21 mouse cellular contexts compared by ENCODE assay signal in the genomic region with DNA sequence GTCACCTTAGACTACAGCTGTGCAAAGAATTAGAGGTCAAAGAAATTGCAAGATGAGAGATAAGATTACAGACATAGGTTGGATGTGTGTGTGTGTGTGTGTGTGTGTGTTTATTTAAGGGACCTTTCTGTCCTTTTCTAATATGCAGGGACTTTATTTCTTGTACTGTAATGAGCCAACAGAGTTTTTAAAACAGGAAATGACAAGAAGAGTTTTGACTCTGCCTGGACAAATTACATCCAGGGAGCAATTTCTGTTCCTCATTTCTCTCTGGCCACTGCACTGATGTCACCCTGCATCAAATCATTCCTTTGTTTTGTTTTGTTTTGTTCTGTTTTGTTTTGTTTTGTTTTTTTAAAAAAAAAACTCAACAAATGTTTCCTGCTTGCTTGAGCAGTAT.
DNase-seq lines count a peak whose midpoint lies in the region; ATAC-seq and TF ChIP-seq lines count a peak whose summit lies in the region.
"Had no signal": no experiment of that assay in that cellular context is flagged by ENCODE, and none has a peak within 500 bp of the region (broad histone marks: within the 10 kb centered on the region; RNA-seq: fewer than 3 reads in every experiment).

No protein-coding gene starts in this region.

- H3K9me3 ChIP-seq in hindbrain, postnatal 0 days (ENCODE audit: low read length), result no peaks in the 10 kb centered on the region
- H3K9me3 ChIP-seq in heart, embryonic 10.5 days, result no peaks in the 10 kb centered on the region
- H3K9me3 ChIP-seq in stomach, postnatal 0 days (ENCODE audit: control insufficient read depth, low read length), result no peaks in the 10 kb centered on the region
- H3K9me3 ChIP-seq: embryonic facial prominence, embryonic 13.5 days; forebrain, embryonic 13.5 days; G1E; heart, embryonic 15.5 days had no signal

- H3K27ac ChIP-seq in liver, adult 2 months (replicated peaks; ENCODE audit: insufficient read depth, low read depth, low read length), result no peak overlapping the region
- peak overlapping the region; percentile 68 for H3K27ac ChIP-seq in macrophage
- no peak overlapping the region for H3K27ac ChIP-seq in hindbrain, postnatal 0 days
- H3K27ac ChIP-seq in heart, embryonic 10.5 days, result no peak overlapping the region
- H3K27ac ChIP-seq in stomach, postnatal 0 days (replicated peaks), result no peak overlapping the region
- H3K27ac ChIP-seq: embryonic facial prominence, embryonic 13.5 days; forebrain, embryonic 13.5 days; gastrocnemius, adult 2 months; heart, embryonic 15.5 days; hindbrain, embryonic 14.5 days had no signal

- no peak for TF ChIP-seq POLR2A in liver, adult 2 months (IDR thresholded peaks at IDR 0.05; ENCODE audit: extremely low read depth, insufficient read depth, low read length)

- H3K36me3 ChIP-seq in liver, adult 2 months (ENCODE audit: control insufficient read depth, insufficient read depth, low read length), result no peaks in the 10 kb centered on the region
- no peaks in the 10 kb centered on the region for H3K36me3 ChIP-seq in macrophage (ENCODE audit: inconsistent target)
- H3K36me3 ChIP-seq in splenic B cell, adult 2 months (ENCODE audit: control insufficient read depth, insufficient read depth, low read length, poor library complexity, severe bottlenecking), result no peaks in the 10 kb centered on the region
- no peaks in the 10 kb centered on the region for H3K36me3 ChIP-seq in hindbrain, postnatal 0 days (ENCODE audit: insufficient read depth, low read length)
- no peaks in the 10 kb centered on the region for H3K36me3 ChIP-seq in heart, embryonic 10.5 days
- H3K36me3 ChIP-seq in stomach, postnatal 0 days (ENCODE audit: control insufficient read depth, insufficient read depth, low read length), result no peaks in the 10 kb centered on the region
- H3K36me3 ChIP-seq: embryonic facial prominence, embryonic 13.5 days; G1E; heart, embryonic 15.5 days had no signal

- no peak overlapping the region for H3K4me3 ChIP-seq in liver, adult 2 months (ENCODE audit: insufficient read depth, low read depth, low read length)
- no peak overlapping the region for H3K4me3 ChIP-seq in macrophage (ENCODE audit: inconsistent target)
- no peak overlapping the region for H3K4me3 ChIP-seq in hindbrain, postnatal 0 days (ENCODE audit: low read length)
- no peak overlapping the region for H3K4me3 ChIP-seq in heart, embryonic 10.5 days
- H3K4me3 ChIP-seq in stomach, postnatal 0 days (ENCODE audit: low read depth, low read length), result no peak overlapping the region
- H3K4me3 ChIP-seq: embryonic facial prominence, embryonic 13.5 days; forebrain, embryonic 13.5 days; gastrocnemius, adult 2 months; heart, embryonic 15.5 days had no signal

- DNase-seq in liver, adult 2 months (ENCODE audit: extremely low read depth, low read depth, low spot score), result peak; percentile 3
- no peak for DNase-seq in liver
- peak; percentile 16 for DNase-seq in Muller cell, postnatal 12 days (ENCODE audit: inconsistent ontology term)
- DNase-seq in splenic B cell, adult 2 months (ENCODE audit: low read depth, low spot score), result peak; percentile 4
- DNase-seq in hindbrain, postnatal 0 days (ENCODE audit: low spot score), result no peak
- no peak for DNase-seq in heart, embryonic 10.5 days (ENCODE audit: low spot score)
- DNase-seq in stomach, postnatal 0 days (ENCODE audit: low spot score), result no peak
- DNase-seq: adrenal gland, postnatal 10 days; cerebellum, adult 11-12 months; cerebellum, adult 9-10 months; cerebellum, postnatal 25 days; gastrocnemius, adult 2 months; gastrocnemius, postnatal 36 days; heart, postnatal 14 days had no signal

- H3K79me2 ChIP-seq in liver, adult 2 months (ENCODE audit: control insufficient read depth, insufficient read depth, low read length), result no peaks in the 10 kb centered on the region
- H3K79me2 ChIP-seq in macrophage (ENCODE audit: inconsistent target), result no peaks in the 10 kb centered on the region

- H3K4me1 ChIP-seq in liver, adult 2 months (ENCODE audit: control insufficient read depth, insufficient read depth, low read length), result no peaks in the 10 kb centered on the region
- H3K4me1 ChIP-seq in hindbrain, postnatal 0 days (ENCODE audit: insufficient read depth, low read length), result no peaks in the 10 kb centered on the region
- no peaks in the 10 kb centered on the region for H3K4me1 ChIP-seq in heart, embryonic 10.5 days
- no peaks in the 10 kb centered on the region for H3K4me1 ChIP-seq in stomach, postnatal 0 days (replicated peaks; ENCODE audit: control insufficient read depth, insufficient read depth)
- H3K4me1 ChIP-seq: embryonic facial prominence, embryonic 13.5 days; forebrain, embryonic 13.5 days; heart, embryonic 15.5 days had no signal

- H3K4me2 ChIP-seq in hindbrain, postnatal 0 days (ENCODE audit: low read depth, low read length), result no peak overlapping the region
- H3K4me2 ChIP-seq in stomach, postnatal 0 days (replicated peaks; ENCODE audit: low read depth), result no peak overlapping the region
- H3K4me2 ChIP-seq: embryonic facial prominence, embryonic 13.5 days; forebrain, embryonic 13.5 days; heart, embryonic 11.5 days; heart, embryonic 15.5 days; hindbrain, embryonic 14.5 days had no signal

- H3K9ac ChIP-seq in liver, adult 2 months (ENCODE audit: low read depth, low read length), result no peak overlapping the region
- H3K9ac ChIP-seq in hindbrain, postnatal 0 days (replicated peaks; ENCODE audit: low read length), result no peak overlapping the region
- H3K9ac ChIP-seq in stomach, postnatal 0 days (ENCODE audit: low read length), result no peak overlapping the region
- H3K9ac ChIP-seq: embryonic facial prominence, embryonic 13.5 days; forebrain, embryonic 13.5 days; heart, embryonic 15.5 days; hindbrain, embryonic 14.5 days had no signal

- TF ChIP-seq EP300 in stomach, postnatal 0 days (optimal IDR thresholded peaks at IDR 0.05), result no peak

- H3K27me3 ChIP-seq in liver, adult 2 months (ENCODE audit: control insufficient read depth, insufficient read depth, low read length), result no peaks in the 10 kb centered on the region; the same call in 1 of the 2 replicates
- no peaks in the 10 kb centered on the region for H3K27me3 ChIP-seq in splenic B cell, adult 2 months (ENCODE audit: control insufficient read depth, insufficient read depth, low read length, poor library complexity, severe bottlenecking)
- H3K27me3 ChIP-seq in hindbrain, postnatal 0 days (ENCODE audit: insufficient read depth, low read length), result no peaks in the 10 kb centered on the region
- H3K27me3 ChIP-seq in heart, embryonic 10.5 days (ENCODE audit: insufficient read depth, poor library complexity, severe bottlenecking), result no peaks in the 10 kb centered on the region
- H3K27me3 ChIP-seq in stomach, postnatal 0 days (ENCODE audit: control insufficient read depth, insufficient read depth, low read length), result no peaks in the 10 kb centered on the region
- H3K27me3 ChIP-seq: embryonic facial prominence, embryonic 13.5 days; forebrain, embryonic 13.5 days; heart, embryonic 15.5 days had no signal

- TF ChIP-seq CTCF in liver, adult 2 months (IDR thresholded peaks at IDR 0.05; ENCODE audit: low read depth, low read length), result no peak
- no peak for TF ChIP-seq CTCF in hindbrain, postnatal 0 days (IDR thresholded peaks at IDR 0.05; ENCODE audit: low read depth)
- TF ChIP-seq CTCF in stomach, postnatal 0 days (IDR thresholded peaks at IDR 0.05; ENCODE audit: low read depth), result no peak

- ATAC-seq in hindbrain, postnatal 0 days, result no peak
- no peak for ATAC-seq in stomach, postnatal 0 days (ENCODE audit: low FRiP score, low TSS enrichment)
- ATAC-seq: forebrain, embryonic 13.5 days had no signal

Comparison
In these comparisons a context has a peak if more than half of its experiments do, and no peak if none do; other contexts are left out.
1. DNase-seq: peak in liver, adult 2 months (single experiment), Muller cell, postnatal 12 days (single experiment) and splenic B cell, adult 2 months (single experiment); none in liver (single experiment), hindbrain, postnatal 0 days (single experiment), heart, embryonic 10.5 days (single experiment) and stomach, postnatal 0 days (single experiment).